ENCODE assay signal across 7 mouse cellular contexts in genomic region chr10:8912706-8913275, GRCm38 (mm10). TPM values are rescaled to one million over a fixed set of nuclear protein-coding genes. Genes with fewer than 3 reads are reported as not detected.
DNase-seq lines count a peak whose midpoint lies in the region; ATAC-seq and TF ChIP-seq lines count a peak whose summit lies in the region.

No protein-coding gene starts in this region.

- WGBS in kidney, adult 2 months, result 74% methylated on average over 5 of the region's 5 CpGs
- WGBS in bone marrow, adult 2 months, result 61% methylated on average over 5 of the region's 5 CpGs
- 54% methylated on average over 5 of the region's 5 CpGs for WGBS in liver, postnatal 0 days (ENCODE audit: insufficient replicate concordance)
- WGBS in neural tube, embryonic 15.5 days, result 85% methylated on average over 5 of the region's 5 CpGs
- WGBS in hindbrain, embryonic 11.5 days, result 76% methylated on average over 5 of the region's 5 CpGs

- TF ChIP-seq CTCF in kidney, adult 2 months (conservative IDR thresholded peaks at IDR 0.05; ENCODE audit: insufficient read depth, insufficient read length, low read depth, low read length), result peak; percentile 64
- peak; percentile 60 for TF ChIP-seq CTCF in bone marrow, adult 2 months (IDR thresholded peaks at IDR 0.05; ENCODE audit: control insufficient read depth, insufficient read depth, low read length)
- TF ChIP-seq CTCF in liver, postnatal 0 days (IDR thresholded peaks at IDR 0.05; ENCODE audit: low read depth), result peak; percentile 57

- TF ChIP-seq EP300 in liver, postnatal 0 days (IDR thresholded peaks at IDR 0.05; ENCODE audit: low read depth), result no peak

- H3K9me3 ChIP-seq in liver, postnatal 0 days (ENCODE audit: low read length), result no peaks in the 10 kb centered on the region
- H3K9me3 ChIP-seq in neural tube, embryonic 15.5 days (replicated peaks), result no peaks in the 10 kb centered on the region
- no peaks in the 10 kb centered on the region for H3K9me3 ChIP-seq in hindbrain, embryonic 11.5 days (ENCODE audit: control insufficient read depth, low read length)

- TF ChIP-seq POLR2A in kidney, adult 2 months (IDR thresholded peaks at IDR 0.05; ENCODE audit: low read depth, low read length), result no peak
- TF ChIP-seq POLR2A in bone marrow, adult 2 months (IDR thresholded peaks at IDR 0.05; ENCODE audit: borderline replicate concordance, control insufficient read depth, low read depth, low read length), result no peak

- H3K27ac ChIP-seq in kidney, adult 2 months (ENCODE audit: insufficient read depth, low read depth, low read length), result no peak overlapping the region
- peak overlapping the region; percentile 51; the same call in 1 of the 2 replicates for H3K27ac ChIP-seq in bone marrow, adult 2 months (ENCODE audit: control insufficient read depth, insufficient read depth, low read depth, low read length, poor library complexity)
- H3K27ac ChIP-seq in liver, postnatal 0 days (ENCODE audit: low read depth), result 0 out of 2 replicates have a peak overlapping the region, but pooled peaks have one; percentile 29
- no peak overlapping the region for H3K27ac ChIP-seq in neural tube, embryonic 15.5 days (replicated peaks)
- H3K27ac ChIP-seq in hindbrain, embryonic 11.5 days (ENCODE audit: low read depth, low read length), result no peak overlapping the region

- peak; percentile 21; the same call in 1 of the 2 replicates for ATAC-seq in liver, postnatal 0 days
- no peak for ATAC-seq in neural tube, embryonic 15.5 days (ENCODE audit: low FRiP score)
- no peak for ATAC-seq in hindbrain, embryonic 11.5 days (ENCODE audit: low FRiP score)

- no peak overlapping the region for H3K9ac ChIP-seq in liver, postnatal 0 days (replicated peaks)
- no peak overlapping the region for H3K9ac ChIP-seq in neural tube, embryonic 15.5 days (replicated peaks)
- H3K9ac ChIP-seq in hindbrain, embryonic 11.5 days (ENCODE audit: low read depth, low read length), result no peak overlapping the region

- H3K36me3 ChIP-seq in kidney, adult 2 months (ENCODE audit: control insufficient read depth, insufficient read depth, low read length), result no peaks in the 10 kb centered on the region
- no peaks in the 10 kb centered on the region for H3K36me3 ChIP-seq in liver, postnatal 0 days (replicated peaks; ENCODE audit: insufficient read depth, low read length)
- H3K36me3 ChIP-seq in neural tube, embryonic 15.5 days, result no peaks in the 10 kb centered on the region
- H3K36me3 ChIP-seq in hindbrain, embryonic 11.5 days (ENCODE audit: control insufficient read depth, insufficient read depth, low read length), result no peaks in the 10 kb centered on the region

- no peaks in the 10 kb centered on the region for H3K27me3 ChIP-seq in kidney, adult 2 months (replicated peaks; ENCODE audit: control insufficient read depth, insufficient read depth, low read length)
- H3K27me3 ChIP-seq in liver, postnatal 0 days (ENCODE audit: insufficient read depth, low read length), result no peaks in the 10 kb centered on the region
- H3K27me3 ChIP-seq in neural tube, embryonic 15.5 days (replicated peaks), result no peaks in the 10 kb centered on the region
- H3K27me3 ChIP-seq in hindbrain, embryonic 11.5 days (ENCODE audit: control insufficient read depth, insufficient read depth, low read length), result no peaks in the 10 kb centered on the region

- DNase-seq in kidney, adult 2 months, result no peak
- DNase-seq in kidney, adult 11 months, result no peak
- DNase-seq in liver, postnatal 0 days, result peak; percentile 47
- DNase-seq in spleen, postnatal 36 days (ENCODE audit: low spot score in 2 of 2), result peak; percentile 10 to 24
- no peak for DNase-seq in hindbrain, embryonic 11.5 days (ENCODE audit: low spot score)

- H3K4me2 ChIP-seq in liver, postnatal 0 days (ENCODE audit: low read depth, low read length), result no peak overlapping the region
- H3K4me2 ChIP-seq in neural tube, embryonic 15.5 days, result no peak overlapping the region
- H3K4me2 ChIP-seq in hindbrain, embryonic 11.5 days (replicated peaks; ENCODE audit: low read depth, low read length), result no peak overlapping the region

- no peaks in the 10 kb centered on the region; the same call in 1 of the 2 replicates for H3K4me1 ChIP-seq in kidney, adult 2 months (ENCODE audit: control insufficient read depth, insufficient read depth, low read length)
- peaks cover 1% of the 10 kb centered on the region for H3K4me1 ChIP-seq in bone marrow, adult 2 months (ENCODE audit: control insufficient read depth, insufficient read depth, low read length)
- no peaks in the 10 kb centered on the region for H3K4me1 ChIP-seq in liver, postnatal 0 days (ENCODE audit: insufficient read depth)
- H3K4me1 ChIP-seq in neural tube, embryonic 15.5 days, result peaks cover 12% of the 10 kb centered on the region
- H3K4me1 ChIP-seq in hindbrain, embryonic 11.5 days (replicated peaks; ENCODE audit: control insufficient read depth, insufficient read depth, low read length), result no peaks in the 10 kb centered on the region

- H3K4me3 ChIP-seq in kidney, adult 2 months (ENCODE audit: insufficient read depth, low read depth, low read length), result no peak overlapping the region
- no peak overlapping the region for H3K4me3 ChIP-seq in bone marrow, adult 2 months (replicated peaks; ENCODE audit: control insufficient read depth, low read depth, low read length)
- no peak overlapping the region for H3K4me3 ChIP-seq in liver, postnatal 0 days (ENCODE audit: low read depth, low read length)
- H3K4me3 ChIP-seq in neural tube, embryonic 15.5 days (replicated peaks), result no peak overlapping the region
- no peak overlapping the region for H3K4me3 ChIP-seq in hindbrain, embryonic 11.5 days (ENCODE audit: low read depth, low read length)

RNA-seq across cellular contexts. Expression of gene Sash1, which starts 26.9 kb away (rescaled TPM):
- polyA plus RNA-seq in kidney, adult 2 months (2012; rRNA removed), result 13.5 and 14.5 TPM in 2 replicates
- polyA plus RNA-seq in bone marrow, adult 2 months (2011; ENCODE audit: insufficient read depth, insufficient read length, low replicate concordance, missing spikeins), result 2.3 and 4.7 TPM in 2 replicates
- 1.9 and 2.2 TPM in 2 replicates for polyA plus RNA-seq in liver, postnatal 0 days (2015; fragmentation: Nextera tagmentation; extraction: Ambion mirVana)
- 2.5 and 3.7 TPM in 2 replicates for polyA plus RNA-seq in neural tube, embryonic 15.5 days (2015; fragmentation: Nextera tagmentation; extraction: Ambion mirVana)
- polyA plus RNA-seq in hindbrain, embryonic 11.5 days (2014; fragmentation: Nextera tagmentation; extraction: Ambion mirVana), result 5.2 and 6.5 TPM in 2 replicates

Comparison
In these comparisons a context has a peak if more than half of its experiments do, and no peak if none do; other contexts are left out.
1. DNase-seq: peak in liver, postnatal 0 days (single experiment) and spleen, postnatal 36 days (2 of 2); none in kidney, adult 2 months (single experiment), kidney, adult 11 months (single experiment) and hindbrain, embryonic 11.5 days (single experiment).
2. H3K27ac ChIP-seq: peak in bone marrow, adult 2 months (single experiment) and liver, postnatal 0 days (single experiment); none in kidney, adult 2 months (single experiment), neural tube, embryonic 15.5 days (single experiment) and hindbrain, embryonic 11.5 days (single experiment).
3. Peak in every context shown above with its lines, with median percentiles within 50 percentile points of each other: CTCF ChIP-seq.